Mouse (Mus musculus): ENCODE results near the gene Zkscan17. TPM values are rescaled to one million over a fixed set of nuclear protein-coding genes. Genes with fewer than 3 reads are reported as not detected.

Zkscan17 gene
- polyA plus RNA-seq, 1 experiment from 2014 or later: 26.0 TPM

DNA sequence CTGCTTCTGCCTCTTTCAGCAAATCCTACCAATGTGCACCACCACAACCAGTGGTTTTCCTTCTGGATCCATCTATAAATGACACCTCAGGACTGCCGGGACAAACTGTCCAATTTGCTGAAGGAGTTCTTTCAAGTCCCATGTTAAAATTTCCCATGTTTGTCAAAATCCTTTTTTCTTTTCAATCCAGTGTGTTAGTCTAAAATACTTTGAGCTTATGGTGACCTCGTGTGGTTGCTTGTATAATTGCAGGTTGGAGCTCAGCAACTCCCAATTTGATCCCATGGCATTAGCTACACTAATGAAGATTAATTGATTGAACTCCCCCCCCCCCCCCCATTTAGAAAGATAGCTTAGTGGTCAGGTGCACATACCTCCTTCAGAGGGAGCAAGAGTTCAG, 43.3 kb downstream of the Zkscan17 start:
- no peak overlapping the region for H3K4me3 ChIP-seq
- WGBS: 7% methylated on average over 2 of the region's 2 CpGs
- peaks cover 30% of the 10 kb centered on the region for H3K36me3 ChIP-seq
- H3K9ac ChIP-seq: no peak overlapping the region
- H3K4me1 ChIP-seq: no peaks in the 10 kb centered on the region
- H3K27ac ChIP-seq: no peak overlapping the region
- no peak overlapping the region for H3K4me2 ChIP-seq (replicated peaks)
- no peak for ATAC-seq (ENCODE audit: low FRiP score)
- no peaks in the 10 kb centered on the region for H3K9me3 ChIP-seq (replicated peaks)
- no peaks in the 10 kb centered on the region for H3K27me3 ChIP-seq

DNA sequence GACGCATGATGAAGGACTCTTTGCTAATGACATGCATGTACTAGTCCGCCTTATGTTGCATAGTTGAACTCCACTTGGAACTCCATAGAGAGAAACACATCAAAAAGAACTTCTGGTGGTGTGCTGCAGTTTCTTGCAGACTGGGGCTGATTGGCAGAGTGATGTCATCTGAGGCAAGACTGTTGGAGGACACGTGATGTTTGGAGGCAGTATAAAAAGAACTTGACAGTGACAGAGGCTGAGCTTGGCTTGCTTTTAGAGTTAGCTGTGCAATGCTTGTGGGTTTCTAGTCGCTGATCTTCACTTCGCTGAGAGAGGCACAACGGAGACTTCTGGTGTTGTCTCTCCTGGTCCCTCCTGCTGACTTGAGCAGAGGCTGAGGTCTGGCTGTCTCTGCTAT, 49.3 kb downstream of the Zkscan17 start:
- no peaks in the 10 kb centered on the region for H3K36me3 ChIP-seq

DNA sequence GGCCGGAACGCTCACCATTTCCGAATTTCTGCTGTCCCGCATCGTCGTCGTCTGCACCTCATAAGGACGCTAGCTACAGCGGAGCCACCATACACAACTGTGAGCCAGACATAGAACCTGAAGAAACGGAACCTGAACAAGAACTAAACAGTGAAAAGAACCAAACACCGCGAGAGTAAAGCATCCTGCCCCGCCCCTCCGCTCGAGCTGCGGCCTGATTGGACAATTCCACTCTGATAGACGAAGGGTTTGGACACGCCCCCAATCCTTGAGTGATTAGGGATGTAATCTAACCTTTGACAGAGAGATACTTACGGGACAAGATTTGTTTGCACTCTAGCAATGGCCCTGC, 54.2 kb downstream of the Zkscan17 start, which contains the start of gene Zfp867:
TSS of gene Zfp867 (minus strand) at position 149 of the 352 bp plus-strand sequence.
- Histone ChIP-seq H3K4me2 (replicated peaks) (peak within 1 kb of the TSS; percentile 75), H3K4me3 (peak within 1 kb of the TSS; percentile 82), H3K9me3 (replicated peaks) (no peaks in the 10 kb centered on the region), H3K4me1 (peaks cover 7% of the 10 kb centered on the region), H3K27ac (peak within 1 kb of the TSS; percentile 77), H3K36me3 (no peaks in the 10 kb centered on the region), H3K27me3 (no peaks in the 10 kb centered on the region), H3K9ac (peak within 1 kb of the TSS; percentile 86)
- WGBS: 1% methylated on average over 19 of the region's 19 CpGs
- peak; percentile 89 for ATAC-seq (ENCODE audit: low FRiP score)

More for the DNA sequence above, 49.3 kb downstream of the Zkscan17 start:
- Histone ChIP-seq H3K9ac (no peak overlapping the region), H3K27ac (no peak overlapping the region), H3K4me1 (no peaks in the 10 kb centered on the region), H3K9me3 (replicated peaks) (no peaks in the 10 kb centered on the region), H3K4me3 (no peak overlapping the region), H3K27me3 (no peaks in the 10 kb centered on the region), H3K4me2 (replicated peaks) (no peak overlapping the region)
- ATAC-seq (ENCODE audit: low FRiP score): no peak
- 68% methylated on average over 6 of the region's 6 CpGs for whole genome bisulfite sequencing

DNA sequence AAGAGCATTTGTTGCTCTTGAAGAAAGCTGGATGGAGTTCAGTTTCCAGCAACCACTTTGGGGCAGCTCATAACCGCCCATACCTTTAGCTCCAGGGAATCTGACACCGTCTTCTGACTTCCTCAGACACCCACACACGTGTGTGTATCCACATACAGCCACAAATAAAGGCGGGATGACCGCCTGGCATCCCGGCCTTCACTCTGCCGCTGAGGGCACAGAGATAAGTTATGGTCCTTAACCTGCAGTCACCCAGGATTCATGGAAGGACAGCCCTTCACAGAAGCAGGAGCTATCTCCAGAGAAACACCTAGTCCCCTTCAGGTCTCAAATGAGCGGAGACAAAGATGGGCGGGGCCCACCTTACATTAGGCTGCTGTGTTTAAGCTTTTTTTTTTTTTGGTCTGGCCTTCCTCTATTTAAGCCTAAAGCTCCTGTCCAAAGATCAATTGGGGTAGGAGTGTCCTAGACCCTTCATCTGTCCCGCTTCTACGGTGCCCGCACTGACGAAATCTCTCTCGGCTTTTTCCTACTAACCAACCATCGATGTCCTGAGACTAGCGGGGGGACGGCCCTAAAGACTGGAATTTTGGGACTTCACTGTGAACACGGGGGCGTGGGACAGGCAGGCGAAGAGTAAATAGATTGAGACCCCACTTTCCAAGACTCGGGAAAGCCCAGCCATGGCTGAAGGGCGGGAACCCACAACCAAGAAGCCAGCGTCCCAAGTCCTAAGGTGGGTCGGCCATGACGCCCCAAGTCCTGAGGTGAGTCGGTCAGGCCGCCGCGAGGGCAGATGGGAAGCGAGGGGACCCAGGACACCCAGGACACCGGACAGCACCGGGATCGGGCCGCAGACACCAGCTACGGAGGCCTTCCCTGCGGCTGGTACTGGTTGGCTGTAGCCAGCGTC, 54.9 kb downstream of the Zkscan17 start:
- Histone ChIP-seq H3K4me3 (peak overlapping the region; percentile 82), H3K36me3 (peaks cover 4% of the 10 kb centered on the region), H3K9ac (peak overlapping the region; percentile 86), H3K9me3 (replicated peaks) (no peaks in the 10 kb centered on the region), H3K4me2 (replicated peaks) (peak overlapping the region; percentile 75), H3K27ac (peak overlapping the region; percentile 77), H3K27me3 (no peaks in the 10 kb centered on the region), H3K4me1 (peaks cover 7% of the 10 kb centered on the region)
- peak; percentile 75 for ATAC-seq (ENCODE audit: low FRiP score)
- WGBS: 10% methylated on average over 37 of the region's 37 CpGs

DNA sequence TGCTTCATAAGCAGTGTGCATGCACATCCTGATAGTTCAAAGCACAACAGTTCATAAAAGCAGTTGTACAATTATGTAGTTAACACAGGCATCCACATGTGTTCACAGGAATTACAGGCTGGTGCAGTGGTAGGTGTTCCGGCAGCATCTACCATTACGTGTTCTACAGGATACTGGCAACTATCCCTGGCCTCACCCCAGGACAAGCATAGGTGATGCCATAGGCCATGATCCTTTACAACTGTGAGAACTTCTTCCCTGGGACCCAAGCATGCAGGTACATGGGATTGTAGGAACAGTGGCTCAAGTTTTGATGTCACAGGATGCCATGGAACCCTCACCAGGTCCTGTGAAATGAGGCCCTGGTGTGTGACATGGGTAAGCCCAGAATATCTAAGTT, 66.1 kb downstream of the Zkscan17 start:
- 96% methylated on average over 2 of the region's 2 CpGs for WGBS
- Histone ChIP-seq H3K9me3 (replicated peaks) (peaks cover 23% of the 10 kb centered on the region), H3K4me2 (replicated peaks) (no peak overlapping the region), H3K4me1 (no peaks in the 10 kb centered on the region), H3K27me3 (no peaks in the 10 kb centered on the region), H3K36me3 (peaks cover 75% of the 10 kb centered on the region), H3K4me3 (no peak overlapping the region), H3K27ac (no peak overlapping the region), H3K9ac (no peak overlapping the region)
- no peak for ATAC-seq (ENCODE audit: low FRiP score)

DNA sequence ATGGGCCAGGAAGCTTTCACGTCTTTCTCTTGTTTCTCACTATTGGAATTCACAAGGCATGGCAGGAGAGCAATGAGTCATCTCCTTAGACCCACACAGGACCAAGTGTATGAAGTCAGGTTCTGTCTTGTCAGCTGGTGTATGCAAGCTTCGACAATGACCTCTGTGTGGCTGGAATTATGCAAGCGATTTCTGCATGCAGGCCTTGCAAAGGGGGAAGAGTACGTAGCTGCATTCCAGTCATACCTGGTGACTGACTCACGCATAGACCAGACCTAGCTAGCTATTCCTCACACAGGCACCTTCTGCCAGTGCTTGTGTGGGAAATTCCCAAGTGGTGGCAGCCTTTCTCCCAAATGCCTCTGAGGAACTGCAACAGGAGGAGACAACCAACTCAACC, 67.6 kb downstream of the Zkscan17 start:
- Histone ChIP-seq H3K4me2 (replicated peaks) (no peak overlapping the region), H3K36me3 (peaks cover 76% of the 10 kb centered on the region), H3K9ac (no peak overlapping the region), H3K27me3 (no peaks in the 10 kb centered on the region), H3K4me1 (no peaks in the 10 kb centered on the region), H3K9me3 (replicated peaks) (peaks cover 19% of the 10 kb centered on the region), H3K27ac (no peak overlapping the region), H3K4me3 (no peak overlapping the region)
- ATAC-seq (ENCODE audit: low FRiP score): no peak
- 66% methylated on average over 5 of the region's 5 CpGs for WGBS

DNA sequence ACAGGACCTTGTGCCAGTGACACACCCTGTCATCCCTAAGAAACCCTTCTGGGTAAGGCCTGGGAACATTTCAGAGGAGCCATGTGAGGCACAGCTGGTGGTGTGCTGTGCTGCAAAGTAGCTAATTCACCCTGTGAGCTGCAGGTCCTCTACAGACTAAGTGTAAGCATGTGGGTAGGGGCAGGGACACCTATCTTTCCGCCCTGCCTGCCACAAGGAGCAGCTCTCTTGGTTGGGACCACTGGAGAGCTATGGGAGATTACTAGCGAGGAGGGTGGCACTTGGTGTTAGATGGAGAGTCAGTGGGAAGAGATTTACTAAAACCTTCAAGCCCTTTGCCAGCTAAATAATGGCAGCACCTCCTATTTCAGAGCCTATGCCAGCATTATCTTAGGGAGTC, 69.7 kb downstream of the Zkscan17 start:
- 86% methylated on average over 2 of the region's 2 CpGs for WGBS
- ATAC-seq (ENCODE audit: low FRiP score): no peak
- H3K36me3 ChIP-seq: peaks cover 63% of the 10 kb centered on the region

DNA sequence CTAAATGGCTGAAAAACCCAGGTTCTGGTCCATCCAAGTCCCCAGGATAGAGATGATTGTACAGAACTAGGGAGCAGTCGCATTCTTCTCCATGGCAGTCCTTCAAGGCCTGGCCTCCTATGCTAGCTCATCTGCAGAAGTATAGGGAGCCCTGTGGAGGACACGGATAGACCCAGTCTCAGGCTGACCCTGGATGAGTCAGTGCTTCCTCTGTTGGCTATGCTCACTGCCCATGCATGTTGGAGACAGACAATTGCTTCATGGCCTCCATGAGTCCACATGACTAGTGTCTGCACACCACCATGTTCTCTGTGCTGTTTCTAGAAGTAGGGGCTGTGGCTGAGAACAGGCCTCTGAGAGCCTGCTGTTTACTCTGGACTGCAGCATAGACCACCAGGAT, 70.2 kb downstream of the Zkscan17 start:
- Histone ChIP-seq H3K4me1 (no peaks in the 10 kb centered on the region), H3K36me3 (peaks cover 59% of the 10 kb centered on the region), H3K9me3 (replicated peaks) (no peaks in the 10 kb centered on the region; the same call in 1 of the 2 replicates), H3K27me3 (no peaks in the 10 kb centered on the region), H3K9ac (no peak overlapping the region), H3K4me2 (replicated peaks) (no peak overlapping the region), H3K27ac (no peak overlapping the region), H3K4me3 (no peak overlapping the region)
- ATAC-seq (ENCODE audit: low FRiP score): no peak
- 95% methylated on average over 2 of the region's 2 CpGs for WGBS

More for the DNA sequence above, 69.7 kb downstream of the Zkscan17 start:
- Histone ChIP-seq H3K27me3 (no peaks in the 10 kb centered on the region), H3K27ac (no peak overlapping the region), H3K9me3 (replicated peaks) (no peaks in the 10 kb centered on the region; the same call in 1 of the 2 replicates), H3K4me2 (replicated peaks) (no peak overlapping the region), H3K4me3 (no peak overlapping the region), H3K9ac (no peak overlapping the region), H3K4me1 (no peaks in the 10 kb centered on the region)

DNA sequence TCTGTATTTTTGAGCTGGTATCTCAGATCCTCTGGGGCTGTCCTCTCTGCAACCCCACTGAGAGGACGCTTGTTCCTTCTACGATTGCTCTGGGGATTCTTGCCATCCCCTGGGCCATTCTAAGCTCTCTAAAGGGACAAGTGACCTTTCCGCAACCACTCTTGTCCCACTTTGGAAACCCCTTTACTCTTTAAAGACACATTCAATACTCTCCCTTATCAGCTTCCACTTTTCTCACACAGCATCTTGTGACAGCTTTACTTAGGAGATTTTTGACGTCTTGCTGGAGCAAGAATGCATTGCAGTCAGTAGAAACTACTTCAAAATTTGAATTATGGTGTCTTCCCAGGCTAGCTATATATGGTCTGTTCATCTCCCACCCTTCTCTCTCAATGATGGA, 75.5 kb downstream of the Zkscan17 start, which contains the start of gene Snap47:
TSS of gene Snap47 (minus strand) at position 101 of the 400 bp plus-strand sequence.
- 87% methylated on average over 4 of the region's 4 CpGs for WGBS
- H3K9me3 ChIP-seq (replicated peaks): no peaks in the 10 kb centered on the region
- H3K27me3 ChIP-seq: no peaks in the 10 kb centered on the region
- peak within 1 kb of the TSS; percentile 92 for H3K4me2 ChIP-seq (replicated peaks)
- peak within 1 kb of the TSS; percentile 75 for H3K4me3 ChIP-seq
- peak within 1 kb of the TSS; percentile 76 for H3K9ac ChIP-seq
- H3K4me1 ChIP-seq: peaks cover 19% of the 10 kb centered on the region
- H3K27ac ChIP-seq: peak within 1 kb of the TSS; percentile 92
- peaks cover 29% of the 10 kb centered on the region for H3K36me3 ChIP-seq
- no peak for ATAC-seq (ENCODE audit: low FRiP score)

DNA sequence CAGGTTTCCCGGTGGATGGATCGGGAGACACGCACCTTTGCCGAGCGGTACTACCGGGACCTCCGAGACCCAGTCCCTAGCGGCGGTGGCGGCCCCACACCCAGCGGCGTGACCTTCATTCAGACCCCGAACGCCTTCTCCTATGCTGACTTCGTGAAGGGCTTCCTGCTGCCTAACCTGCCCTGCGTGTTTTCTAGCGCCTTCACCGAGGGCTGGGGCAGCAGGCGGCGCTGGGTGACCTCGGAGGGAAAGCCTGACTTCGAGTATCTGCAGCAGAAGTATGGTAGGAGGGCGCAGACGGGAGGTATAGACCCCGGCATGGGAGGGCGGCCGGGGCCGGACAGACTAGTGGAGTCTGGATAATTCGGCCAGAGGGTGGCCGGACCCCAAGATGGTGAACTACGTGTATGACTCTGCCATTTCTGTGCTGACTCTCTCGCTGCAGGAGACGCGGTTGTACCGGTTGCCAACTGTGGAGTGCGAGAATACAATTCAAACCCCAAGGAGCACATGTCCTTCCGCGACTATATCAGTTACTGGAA, 76.2 kb downstream of the Zkscan17 start:
- peak overlapping the region; percentile 76 for H3K9ac ChIP-seq
- no peaks in the 10 kb centered on the region for H3K9me3 ChIP-seq (replicated peaks)
- ATAC-seq (ENCODE audit: low FRiP score): peak; percentile 68
- WGBS: 2% methylated on average over 38 of the region's 38 CpGs
- H3K27ac ChIP-seq: peak overlapping the region; percentile 92
- H3K4me2 ChIP-seq (replicated peaks): peak overlapping the region; percentile 92
- peaks cover 21% of the 10 kb centered on the region for H3K36me3 ChIP-seq
- peak overlapping the region; percentile 75 for H3K4me3 ChIP-seq
- no peaks in the 10 kb centered on the region for H3K27me3 ChIP-seq
- H3K4me1 ChIP-seq: peaks cover 19% of the 10 kb centered on the region

DNA sequence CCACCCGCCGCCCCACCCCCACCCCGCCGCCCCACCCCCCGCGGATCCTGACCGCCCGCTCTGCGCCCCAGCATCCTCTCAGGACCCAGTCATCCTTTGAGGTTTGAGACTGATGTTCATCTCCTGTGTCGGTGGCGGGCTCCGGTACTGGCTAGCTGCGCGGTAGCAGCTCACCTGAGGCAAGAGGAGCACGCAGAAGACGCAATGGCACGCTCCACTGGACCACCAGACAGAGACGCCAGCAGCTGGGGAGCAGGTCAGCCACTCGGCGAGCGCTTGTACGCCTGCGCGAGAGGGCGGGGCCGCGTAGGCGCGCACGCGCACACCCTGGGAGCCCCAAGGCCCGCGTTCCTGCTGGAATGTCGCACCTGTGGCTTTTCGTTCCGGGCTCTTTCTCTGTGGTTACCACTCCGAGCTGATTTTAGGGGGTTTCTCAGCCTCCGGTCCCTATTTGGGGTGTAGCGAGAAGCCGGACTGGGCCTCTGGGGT, 76.8 kb downstream of the Zkscan17 start, which contains the start of gene Jmjd4:
TSS of gene Jmjd4 (plus strand) at position 305 of the 489 bp plus-strand sequence.
- Histone ChIP-seq H3K4me2 (replicated peaks) (peak within 1 kb of the TSS; percentile 92), H3K27ac (peak within 1 kb of the TSS; percentile 92), H3K27me3 (no peaks in the 10 kb centered on the region), H3K4me1 (peaks cover 19% of the 10 kb centered on the region), H3K36me3 (peaks cover 18% of the 10 kb centered on the region), H3K4me3 (peak within 1 kb of the TSS; percentile 75), H3K9ac (peak within 1 kb of the TSS; percentile 76), H3K9me3 (replicated peaks) (no peaks in the 10 kb centered on the region)
- ATAC-seq (ENCODE audit: low FRiP score): peak; percentile 96
- WGBS: under 1% methylated on average over 31 of the region's 40 CpGs

DNA sequence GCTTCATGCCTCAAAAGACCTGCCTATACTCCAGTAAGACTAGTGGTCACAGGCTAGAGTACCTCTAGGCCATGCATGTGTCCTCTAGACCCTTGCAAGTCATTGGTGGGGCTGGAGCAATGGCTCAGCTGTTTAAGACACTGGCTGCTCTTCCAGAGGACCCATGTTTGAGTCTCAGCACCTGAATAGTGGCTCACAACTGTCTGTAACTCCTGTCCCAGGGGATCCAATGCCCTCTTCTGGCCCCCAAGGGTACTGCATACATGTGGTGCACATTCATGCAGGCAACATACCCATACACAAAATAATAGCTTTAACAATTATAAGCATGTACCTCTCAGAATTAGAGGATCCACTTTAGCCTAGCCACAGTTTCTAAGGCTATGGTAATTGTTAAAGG, 83.4 kb downstream of the Zkscan17 start:
- H3K27me3 ChIP-seq: no peaks in the 10 kb centered on the region
- no peaks in the 10 kb centered on the region for H3K4me1 ChIP-seq
- H3K27ac ChIP-seq: no peak overlapping the region
- peaks cover 9% of the 10 kb centered on the region for H3K36me3 ChIP-seq
- no peak for ATAC-seq (ENCODE audit: low FRiP score)
- no peaks in the 10 kb centered on the region for H3K9me3 ChIP-seq (replicated peaks)
- H3K4me2 ChIP-seq (replicated peaks): no peak overlapping the region
- no peak overlapping the region for H3K9ac ChIP-seq
- H3K4me3 ChIP-seq: no peak overlapping the region

Data from hindbrain, embryonic 12.5 days (tissue).